Mouse (Mus musculus) retina, postnatal 7 days (tissue): ENCODE measurements at regions not wholly inside any gene's neighbourhood (a gene's known extent, or its start where the extent isn't known, plus 50 kb on each side); places are given as distances from the start of the nearest gene placed in this dataset.

Source experiments
- DNase-seq: peaks from one replicate; pipeline ENCODE4 v3.0.0-alpha.2; 2012; ENCODE audit warnings: low read depth, low spot score

DNA sequence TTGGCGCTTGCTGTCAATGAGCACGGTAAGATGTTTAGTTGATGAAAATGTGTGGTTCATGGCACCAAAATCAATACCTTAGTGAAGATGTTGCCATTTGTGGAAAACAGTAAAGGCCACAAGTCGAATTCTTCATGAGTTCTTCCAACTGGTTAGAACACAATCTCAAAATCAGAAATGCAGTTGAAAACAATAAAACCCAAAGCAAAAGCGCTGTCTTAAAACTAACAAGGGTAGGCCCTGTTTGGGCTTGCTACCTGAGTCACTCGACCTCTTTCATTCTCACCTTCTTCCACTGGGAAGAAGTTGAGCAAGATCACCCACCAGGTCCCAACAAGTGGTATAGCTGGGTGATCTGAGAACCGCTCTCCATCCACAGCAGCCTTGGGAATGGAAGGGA, 179.1 kb downstream of the Parm1 start:
- DNase-seq, result no peak

DNA sequence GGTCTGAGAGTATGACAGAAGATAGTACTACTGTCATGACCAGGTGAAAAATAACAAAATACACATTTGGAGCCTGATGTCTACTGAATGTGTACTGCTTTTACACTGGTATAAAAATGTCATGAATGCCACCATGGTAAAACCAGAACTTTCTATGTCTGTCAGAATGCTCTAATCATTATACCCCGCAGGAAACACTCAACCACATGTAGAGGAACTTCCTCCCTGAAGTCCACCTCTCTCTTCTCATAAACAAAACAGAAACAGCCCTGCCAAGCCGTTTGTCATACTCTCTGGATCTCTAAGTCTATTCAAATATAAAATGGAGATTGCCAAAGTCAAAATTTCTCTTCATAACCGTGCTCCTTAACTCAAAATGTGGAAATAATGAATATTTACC, 178.2 kb downstream of the Parm1 start:
- DNase-seq, result no peak

DNA sequence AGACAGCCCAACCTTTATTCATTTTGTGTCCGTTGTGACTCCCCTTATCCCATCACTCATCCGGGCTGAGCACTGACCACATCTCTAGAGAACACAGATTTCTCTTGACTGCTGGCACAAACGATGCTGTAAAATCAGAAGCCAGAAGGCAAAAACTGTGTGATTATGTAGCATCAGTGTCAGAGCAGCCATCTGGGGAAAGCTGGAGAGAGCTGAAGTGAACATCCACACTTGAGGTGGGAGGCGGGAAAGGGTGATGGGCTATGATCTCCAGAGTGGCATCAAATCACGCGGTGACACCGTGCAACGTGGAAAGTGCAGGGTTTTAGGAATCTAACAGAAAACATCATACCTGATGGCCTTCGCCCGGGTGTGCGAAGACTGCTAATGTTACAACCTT, 175.9 kb downstream of the Parm1 start:
- DNase-seq, result no peak

DNA sequence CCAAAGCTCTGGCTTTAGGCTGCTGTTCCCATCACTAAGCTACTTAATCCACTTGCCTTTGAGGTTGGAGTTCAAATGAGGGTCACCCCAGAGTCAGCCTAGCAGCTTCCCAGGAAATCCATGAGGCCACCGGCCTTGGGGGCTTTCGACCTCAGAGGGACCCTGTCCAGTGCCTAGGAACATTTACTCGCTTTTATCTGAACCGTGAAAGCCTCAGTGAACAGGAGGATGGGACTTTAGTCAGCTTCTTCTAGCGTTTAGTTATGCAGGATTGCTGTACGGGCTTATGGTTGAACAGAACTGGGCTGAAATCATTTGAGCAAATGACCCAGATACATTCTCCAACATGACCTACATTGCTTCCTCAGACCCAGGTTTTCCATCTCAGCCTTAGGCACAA, 174.9 kb downstream of the Parm1 start:
- no peak for DNase-seq

DNA sequence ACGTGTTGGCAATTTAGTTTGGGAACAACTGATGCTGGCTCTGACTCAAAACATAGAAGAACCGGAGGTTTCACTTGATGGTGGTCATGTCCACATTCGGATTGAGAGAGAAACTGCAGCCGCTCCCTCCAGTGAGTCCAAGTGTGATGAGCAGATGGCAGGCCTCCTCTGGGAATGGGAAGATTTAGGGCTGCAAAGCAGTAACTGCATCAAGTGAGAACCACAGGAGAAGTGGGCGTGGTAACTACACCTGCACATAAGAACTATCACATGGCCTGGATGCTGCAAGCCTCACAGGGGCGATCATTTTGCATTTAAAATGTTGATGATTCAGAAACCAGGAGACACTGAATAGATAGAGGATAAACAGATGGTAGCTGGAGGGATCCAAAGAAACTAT, 161.3 kb downstream of the Parm1 start:
- no peak for DNase-seq
